Mouse (Mus musculus) megakaryocyte, embryonic 14.5 days (primary cell): Measurements from ENCODE around the gene Rack1.

Experiments used
- FLI1 ChIP-seq: IDR thresholded peaks from 2 replicates; pipeline ENCODE4 v1.6.1; 2012; ENCODE audit warnings: low read length, inconsistent platforms, mixed read lengths
- GATA1 ChIP-seq: IDR thresholded peaks from 3 replicates; pipeline ENCODE4 v1.6.1; 2012; ENCODE audit warnings: mixed read lengths, low read length, inconsistent platforms, borderline replicate concordance

GRCm38 (mm10) chr11:48771691-48772090, 28.4 kb upstream of the Rack1 start:
- no peak for TF ChIP-seq GATA1
- no peak for TF ChIP-seq FLI1
